Mouse (Mus musculus) lung, postnatal 25 days (tissue): ENCODE results near the gene Rac2.

Experiments
- DNase-seq: peaks from one replicate; pipeline ENCODE4 v3.0.0; 2022; ENCODE audit warnings: low spot score

Gene Rac2

DNA sequence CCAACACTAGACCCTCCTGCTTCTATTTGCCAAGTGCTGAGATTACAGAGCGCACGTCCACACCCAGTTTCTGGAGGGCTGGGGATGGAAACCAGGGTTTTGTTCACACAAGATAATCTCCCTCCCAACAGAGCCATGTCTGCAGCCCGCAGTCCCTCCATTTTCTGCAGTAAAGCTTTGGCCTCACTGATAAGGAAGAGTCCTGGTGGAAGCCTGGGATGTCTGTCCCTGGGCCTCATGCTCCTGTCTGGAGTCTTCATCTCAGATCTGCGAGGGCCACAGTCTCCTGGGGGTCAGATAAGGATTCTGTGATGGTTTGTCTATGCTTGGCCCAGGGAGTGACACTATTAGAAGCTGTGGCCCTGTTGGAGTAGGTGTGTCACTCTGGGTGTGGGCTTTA is 15.5 kb upstream of the Rac2 start:
- no peak for DNase-seq

DNA sequence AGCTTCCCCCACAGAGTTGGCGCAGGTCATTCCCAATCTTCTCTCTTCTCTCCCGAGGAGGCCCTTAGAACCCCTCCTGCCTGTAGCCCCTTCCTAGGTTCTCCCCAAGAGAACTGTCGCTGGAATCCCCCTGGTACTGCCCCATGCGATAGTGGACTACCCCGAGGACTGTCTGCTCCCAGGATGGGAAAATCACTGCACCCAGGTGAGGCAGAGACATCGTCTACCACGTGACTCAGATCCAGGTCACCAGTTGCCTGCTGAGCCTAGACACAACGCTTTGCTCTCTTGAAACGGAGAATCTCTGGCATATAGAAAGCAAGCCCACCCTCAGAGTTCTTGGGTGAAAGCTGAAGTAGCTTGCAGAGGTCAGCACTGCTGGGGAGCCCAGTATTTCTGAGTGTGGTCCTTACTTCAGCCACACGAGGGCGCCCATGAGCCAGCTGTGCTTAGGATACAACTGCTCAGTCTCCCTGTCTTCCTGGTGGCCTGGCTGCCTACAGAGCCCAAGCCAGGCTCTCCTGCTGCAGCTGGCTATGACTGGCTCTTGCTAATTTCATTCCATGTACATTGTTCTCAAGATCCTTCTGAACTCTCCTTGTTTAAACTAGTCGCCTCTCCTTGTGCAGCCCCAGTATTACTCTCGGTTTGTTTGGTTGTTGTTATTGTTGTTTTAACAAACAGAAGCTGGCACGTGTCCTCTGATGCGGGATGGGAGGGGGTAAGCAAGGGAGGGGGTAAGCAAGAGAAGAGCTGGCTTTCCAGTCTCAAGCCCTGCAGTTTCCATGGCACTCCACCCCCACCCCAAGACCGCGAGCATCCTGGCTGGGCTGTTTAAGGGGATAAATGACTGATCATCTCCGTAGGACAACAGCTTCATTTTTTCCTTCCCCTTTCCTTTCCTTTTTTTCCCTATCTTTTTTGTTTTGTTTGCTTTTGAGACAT is 14.7 kb upstream of the Rac2 start:
- peak; percentile 83 for DNase-seq

DNA sequence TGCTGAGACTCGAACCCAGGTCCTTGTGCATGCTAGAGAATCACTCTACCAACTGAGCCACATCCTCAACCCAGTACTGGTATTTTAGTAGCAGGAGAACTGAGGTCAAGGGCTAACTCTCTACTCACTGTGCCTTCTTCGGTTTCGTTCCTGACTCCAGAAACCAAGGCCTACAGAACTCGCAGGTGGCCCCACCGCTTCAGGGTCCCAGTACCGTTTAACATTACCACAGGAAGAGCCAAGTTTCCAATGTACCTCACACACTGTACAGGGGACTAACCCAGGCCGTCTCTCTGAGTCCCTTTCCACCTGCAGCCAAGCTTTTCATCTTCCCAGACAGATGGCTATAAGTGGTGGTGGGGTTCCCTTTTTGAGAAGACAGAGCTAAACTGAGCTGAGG is 12.8 kb upstream of the Rac2 start:
- DNase-seq, result no peak

DNA sequence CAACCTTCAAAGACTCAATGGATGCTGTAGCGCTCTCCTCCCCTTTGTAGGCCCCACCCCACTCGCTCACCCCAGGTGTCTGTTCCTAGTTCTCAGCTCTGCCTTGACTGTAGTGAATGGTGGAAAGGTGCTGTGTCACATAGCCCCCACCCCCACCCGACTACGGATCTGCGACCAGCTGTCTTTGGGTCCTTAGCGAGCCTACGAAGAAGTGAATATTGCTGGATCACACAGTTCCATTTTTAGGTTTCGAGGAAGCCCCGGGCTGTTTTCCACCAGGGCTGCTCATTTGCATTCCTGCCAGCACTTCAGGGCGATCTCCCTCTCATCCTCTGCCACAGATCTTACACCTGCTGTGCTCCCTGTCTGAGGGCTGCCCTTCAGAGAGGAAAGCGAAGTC is 10.8 kb upstream of the Rac2 start:
- DNase-seq, result no peak

DNA sequence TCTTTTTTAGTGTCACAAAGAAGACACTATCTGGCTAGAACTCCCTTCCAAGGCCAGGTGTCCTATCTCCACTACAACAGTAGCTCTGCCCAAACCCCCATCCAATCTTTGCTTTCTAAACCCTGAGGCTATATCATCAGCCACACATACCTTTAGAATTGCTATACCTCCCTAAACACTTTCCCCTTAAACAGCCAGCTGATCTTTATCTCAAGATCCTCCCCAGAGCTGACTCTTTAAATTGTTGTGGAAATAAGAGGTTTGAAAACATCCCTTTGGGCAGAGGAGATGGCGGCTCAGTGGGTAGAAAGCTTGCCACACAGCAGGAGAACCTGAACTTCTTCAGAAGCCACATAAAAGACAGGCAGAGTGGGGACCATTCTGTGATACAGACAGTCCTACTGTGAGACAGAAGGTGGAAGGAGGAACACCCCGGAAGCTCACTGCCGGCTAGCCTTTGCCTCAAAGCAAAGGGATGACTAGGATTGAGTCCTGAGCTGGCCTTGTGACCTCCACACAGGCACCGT is 3.8 kb upstream of the Rac2 start:
- no peak for DNase-seq

DNA sequence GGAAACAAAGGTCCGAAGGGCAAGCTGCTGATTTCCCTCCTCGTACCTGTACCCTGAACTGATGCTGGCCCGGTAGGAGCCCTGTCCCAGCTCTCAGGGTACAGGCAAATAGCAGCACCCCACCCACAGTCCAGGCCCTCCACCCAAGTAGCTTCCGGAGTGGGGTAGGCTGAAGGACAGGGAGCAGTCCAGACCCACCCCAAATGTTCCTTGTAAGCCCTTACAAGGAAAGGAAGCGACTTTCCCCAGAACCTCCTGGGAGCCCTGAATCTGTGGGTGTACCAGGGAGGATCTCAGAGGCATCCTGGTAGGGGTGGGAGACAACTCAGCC is 348 bp downstream of the Rac2 start:
- no peak for DNase-seq

DNA sequence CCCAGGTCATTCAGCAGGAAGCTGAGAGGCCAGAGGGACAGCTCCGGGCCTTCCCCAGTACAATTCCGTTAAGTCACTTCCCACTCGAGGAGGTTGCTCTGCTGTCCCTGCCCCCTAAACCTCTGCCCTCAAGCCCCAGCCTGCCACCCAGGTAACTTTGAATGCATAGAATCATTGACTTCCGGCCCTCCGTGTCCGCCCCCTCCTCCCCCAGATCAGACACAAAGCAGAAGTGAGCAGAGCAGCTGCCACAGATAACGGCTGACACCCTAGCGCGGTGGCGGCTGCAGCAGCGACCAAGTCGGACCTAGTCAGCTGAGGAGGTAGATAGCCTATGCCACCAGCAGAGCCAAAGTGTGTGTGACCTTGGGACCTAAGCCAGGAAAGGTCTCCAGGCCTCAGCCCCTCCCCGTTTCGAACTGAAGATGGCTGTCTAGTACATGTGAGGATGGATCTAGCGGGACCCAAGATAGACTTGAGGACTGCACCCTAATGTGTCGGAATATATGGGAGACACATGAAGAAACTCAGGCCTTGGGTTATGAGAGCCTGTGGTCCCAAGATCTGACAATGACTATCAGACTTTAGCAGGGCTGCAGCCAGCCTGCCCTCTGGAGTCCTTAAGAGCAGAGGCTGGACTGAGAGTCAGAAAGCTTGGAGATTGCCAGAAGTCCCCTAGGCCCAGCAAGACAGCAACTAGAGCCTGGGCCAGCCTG is 871 bp downstream of the Rac2 start:
- peak; percentile 67 for DNase-seq

DNA sequence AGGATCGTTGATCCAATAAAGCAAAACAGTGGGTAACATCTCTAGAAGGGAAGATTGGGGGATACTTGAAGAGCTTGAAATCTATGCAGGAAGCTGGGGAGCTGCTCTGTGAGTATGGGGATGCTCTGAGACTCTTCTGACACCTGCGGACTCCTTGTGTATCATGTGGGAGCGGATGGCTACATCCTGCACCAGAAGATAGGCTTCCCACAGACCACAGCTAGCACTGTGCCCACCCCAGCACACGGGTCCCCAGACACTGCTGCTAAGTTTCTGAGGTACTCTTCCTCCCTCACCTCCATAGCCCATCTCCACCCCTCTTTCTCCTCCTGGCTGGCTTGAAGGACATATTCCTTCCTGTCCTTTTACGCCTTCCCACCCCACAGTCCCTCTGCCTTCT is 2.4 kb downstream of the Rac2 start:
- no peak for DNase-seq

DNA sequence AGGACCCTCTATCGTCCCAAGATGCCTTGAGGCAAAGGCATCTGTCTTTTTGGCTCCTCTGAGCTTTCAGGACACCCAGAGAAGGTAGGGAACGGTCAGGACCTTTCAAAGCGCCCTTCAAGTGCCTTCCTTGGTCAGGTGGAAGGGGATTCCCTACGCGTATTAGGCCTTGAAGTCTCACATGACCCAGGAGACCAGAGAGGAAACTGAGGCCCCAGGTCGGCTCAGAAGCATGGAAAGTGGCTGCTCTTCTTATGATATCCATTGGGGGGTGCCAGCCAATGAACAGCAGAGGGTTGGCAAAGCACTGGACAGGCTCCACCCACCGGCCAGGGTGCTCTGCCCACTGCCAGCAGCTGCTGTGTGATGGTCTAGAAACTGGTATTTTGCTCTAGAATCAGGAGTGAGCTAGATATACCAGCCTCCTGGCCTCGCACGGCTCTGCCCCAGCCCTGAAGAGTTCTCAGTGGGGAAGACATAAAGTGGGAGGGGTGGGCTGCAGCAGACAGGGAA is 4.9 kb downstream of the Rac2 start:
- DNase-seq, result no peak

DNA sequence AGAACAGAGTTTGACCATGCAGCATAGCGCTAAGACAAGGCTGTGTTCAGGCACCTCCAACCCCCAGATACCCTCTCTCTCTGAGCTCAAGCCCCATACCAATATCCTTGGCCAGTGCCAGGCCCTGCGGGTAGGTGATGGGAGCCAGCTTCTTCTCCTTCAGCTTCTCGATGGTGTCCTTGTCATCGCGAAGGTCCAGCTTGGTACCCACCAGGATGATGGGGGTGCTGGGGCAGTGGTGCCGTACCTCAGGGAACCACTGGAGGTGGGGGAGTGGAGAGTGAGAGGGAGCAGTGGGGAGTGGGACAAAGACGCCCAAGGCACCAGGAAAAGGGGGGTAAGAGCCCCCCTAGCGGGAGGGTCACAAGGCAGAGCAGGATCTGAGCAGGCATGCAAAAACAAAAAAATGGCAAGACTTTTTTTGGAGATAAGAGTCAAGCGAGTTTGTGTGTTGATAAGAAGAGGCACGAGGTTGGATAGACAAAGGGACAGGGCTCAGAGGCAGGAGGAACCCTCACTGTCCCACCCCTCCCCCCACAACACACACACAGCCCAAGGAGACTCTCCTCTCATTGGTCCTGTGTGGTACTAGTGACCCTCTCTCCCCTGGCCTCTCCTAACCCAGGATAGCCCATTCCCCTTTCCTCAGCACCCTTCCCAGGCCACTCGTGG is 7.7 kb downstream of the Rac2 start:
- DNase-seq, result no peak

DNA sequence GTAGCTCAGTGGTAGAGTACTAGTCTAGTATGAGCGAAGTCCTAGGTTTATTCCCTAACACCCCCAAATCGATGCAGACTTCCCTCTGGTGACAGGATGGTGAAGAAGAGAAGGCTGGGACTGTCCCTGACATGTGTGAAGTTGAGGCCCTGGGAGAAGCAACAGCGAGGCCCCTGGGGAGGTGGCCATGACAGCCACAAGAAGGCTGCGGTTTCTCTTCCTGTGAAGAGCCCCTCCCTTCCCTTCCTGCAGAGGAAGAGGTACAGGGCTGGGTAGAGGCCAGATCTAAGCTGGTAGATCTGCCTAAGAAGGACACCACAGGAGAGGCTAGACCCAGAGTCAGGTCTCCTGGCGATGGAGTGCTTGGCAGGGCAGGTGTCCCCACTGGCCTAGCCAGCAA is 8.6 kb downstream of the Rac2 start:
- peak; percentile 66 for DNase-seq

DNA sequence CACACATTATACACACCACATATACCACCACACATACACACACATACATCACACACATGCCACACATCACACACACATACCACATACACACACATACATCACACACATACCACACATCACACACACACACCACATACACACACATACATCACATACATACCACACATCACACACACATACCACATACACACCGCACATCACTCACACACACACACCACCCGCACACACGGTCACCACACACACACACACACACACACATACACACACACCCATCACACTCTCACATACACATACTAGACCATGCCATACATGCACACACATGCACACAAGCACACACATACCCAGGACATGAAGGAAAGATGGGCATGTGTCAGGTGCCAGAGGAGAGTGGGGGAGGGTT is 9.2 kb downstream of the Rac2 start:
- no peak for DNase-seq

DNA sequence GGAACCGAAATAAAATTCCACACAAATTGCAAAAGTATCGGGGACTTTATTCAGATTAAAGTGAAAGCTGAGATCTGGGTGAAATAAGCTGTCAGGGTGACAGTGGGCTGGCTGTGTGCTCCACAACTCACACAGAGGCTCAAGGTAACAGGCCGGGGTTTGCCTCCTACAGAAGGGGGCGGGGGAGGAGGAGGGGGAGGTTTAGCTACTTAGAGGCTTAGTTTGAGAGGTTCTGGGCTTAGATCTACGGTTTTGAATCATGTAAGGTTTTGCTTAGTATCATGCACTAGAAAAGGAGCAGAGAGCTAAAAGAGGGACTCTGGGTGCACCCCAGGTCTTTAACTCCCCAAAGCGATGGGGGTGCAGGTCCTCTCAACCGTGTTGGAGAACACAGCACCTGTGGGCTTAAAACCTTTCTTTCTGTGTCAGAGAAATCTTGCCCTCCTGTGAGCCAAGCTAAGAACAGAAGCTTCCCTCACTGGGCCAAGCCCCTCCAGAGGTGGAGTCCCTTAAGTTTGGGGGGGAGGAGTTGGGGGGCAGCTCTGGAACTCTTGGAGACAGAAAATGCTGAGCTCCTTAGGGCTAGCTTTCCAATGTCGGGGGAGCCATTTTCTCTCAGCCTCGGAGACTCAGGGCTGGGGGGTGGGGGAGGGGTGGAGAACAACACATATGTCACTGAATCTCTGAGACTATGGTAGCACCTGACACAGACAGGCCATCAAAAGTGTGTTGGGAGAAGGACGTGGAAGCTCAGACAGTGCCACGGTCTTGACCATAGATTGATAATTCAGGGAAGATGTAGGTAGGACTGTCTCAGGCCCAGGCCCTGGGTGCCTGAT is 13.2 kb downstream of the Rac2 start:
- DNase-seq, result no peak

DNA sequence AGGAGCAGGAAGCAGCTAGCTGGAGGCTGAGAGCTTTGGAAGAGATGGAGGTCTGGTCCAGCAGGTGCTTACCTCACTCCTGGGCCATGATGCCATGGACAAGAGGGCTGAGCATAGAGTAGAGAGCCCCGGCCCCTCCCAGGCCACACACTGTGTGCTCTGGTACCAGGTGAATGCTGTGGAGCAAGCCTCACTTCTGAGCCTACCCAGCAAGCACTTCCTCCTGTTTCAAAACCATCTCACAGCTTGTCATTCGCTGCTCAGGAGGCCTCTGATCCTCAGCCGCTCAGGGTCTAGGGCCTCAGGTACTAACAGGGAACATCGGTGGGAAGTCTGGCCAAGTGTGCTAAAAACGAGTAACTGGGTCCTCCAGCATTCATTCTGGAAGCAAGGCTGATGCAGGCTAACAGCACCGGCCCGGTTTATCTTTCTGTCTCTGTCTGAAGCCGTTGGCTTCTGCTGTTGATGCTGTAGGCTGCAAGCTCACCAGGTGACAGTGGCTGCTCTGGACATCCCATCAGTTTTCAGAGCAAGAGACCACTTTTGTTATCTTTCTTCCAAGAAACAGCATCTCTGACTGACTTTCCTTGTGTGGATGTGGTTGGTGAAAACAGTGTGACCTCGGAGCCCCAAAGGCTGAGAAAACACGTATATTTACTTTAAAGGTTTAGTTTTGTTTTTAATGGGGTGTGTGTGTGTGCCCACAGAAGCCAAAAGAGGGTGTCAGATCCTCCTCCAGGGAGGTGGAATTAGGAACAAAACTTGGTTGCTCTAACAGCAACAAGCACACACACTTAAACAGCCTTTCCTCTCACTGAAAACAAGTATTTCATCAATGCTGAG is 14.7 kb downstream of the Rac2 start:
- no peak for DNase-seq

DNA sequence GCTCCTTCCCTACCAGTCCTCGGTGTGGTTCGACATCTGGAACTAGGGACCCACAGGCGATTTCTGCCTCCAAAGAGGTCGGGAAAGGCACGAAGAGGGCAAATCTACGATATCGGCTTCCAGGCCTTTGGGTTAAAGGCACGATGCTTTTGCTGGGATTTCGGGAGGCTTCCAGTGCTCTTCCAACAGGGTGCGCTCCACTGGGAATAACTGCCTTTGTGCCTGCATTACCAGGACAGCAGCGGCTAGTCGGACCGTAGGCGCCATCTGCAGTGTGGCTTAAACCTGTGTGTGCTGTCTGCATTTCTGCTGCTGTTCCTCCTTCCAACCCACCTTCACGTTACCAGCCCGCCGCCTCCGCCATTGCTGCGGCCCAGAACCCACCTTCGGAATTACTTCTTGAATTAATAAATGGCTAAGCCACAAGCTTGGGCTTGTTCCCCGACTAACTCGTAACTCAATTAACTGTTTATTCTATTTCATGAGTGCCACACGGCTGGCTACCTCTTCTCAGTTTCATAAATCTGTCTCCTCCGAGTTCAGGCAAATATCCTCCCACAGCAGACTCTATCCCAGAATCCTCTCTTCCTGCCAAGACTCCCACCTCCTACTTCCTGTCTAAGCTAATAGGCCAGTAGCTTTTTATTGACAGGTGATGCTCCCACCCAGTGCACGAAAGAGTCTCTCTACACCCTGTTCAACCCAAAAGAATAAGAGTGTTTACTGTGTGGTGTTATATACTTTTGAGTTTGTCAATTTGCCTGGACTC is 17.9 kb downstream of the Rac2 start:
- no peak for DNase-seq

DNA sequence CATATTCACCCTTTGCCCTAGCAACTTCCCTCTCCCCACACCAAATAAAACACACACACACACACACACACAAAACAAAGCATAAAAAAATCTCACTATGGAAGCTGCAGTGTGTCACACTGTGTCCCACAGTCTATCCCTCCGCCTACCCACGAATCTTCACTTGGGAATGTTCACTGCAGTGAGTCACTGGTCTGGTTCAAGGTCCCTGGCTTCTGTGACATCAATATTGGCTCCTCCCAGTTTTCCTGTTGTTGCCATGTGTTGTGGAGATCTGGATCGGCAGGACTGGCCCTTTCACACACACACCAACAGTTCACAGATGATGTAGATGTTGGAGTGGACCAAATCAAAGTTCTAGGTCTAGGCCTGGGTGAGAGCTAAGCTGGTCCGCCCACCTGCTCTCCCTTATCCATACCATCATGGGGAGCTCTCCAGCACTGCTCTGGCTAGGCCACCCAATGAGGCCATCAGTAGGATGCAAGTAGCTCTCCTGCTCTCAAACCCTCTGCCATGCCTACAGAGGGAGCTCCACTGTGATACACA is 23.3 kb downstream of the Rac2 start:
- DNase-seq, result no peak

DNA sequence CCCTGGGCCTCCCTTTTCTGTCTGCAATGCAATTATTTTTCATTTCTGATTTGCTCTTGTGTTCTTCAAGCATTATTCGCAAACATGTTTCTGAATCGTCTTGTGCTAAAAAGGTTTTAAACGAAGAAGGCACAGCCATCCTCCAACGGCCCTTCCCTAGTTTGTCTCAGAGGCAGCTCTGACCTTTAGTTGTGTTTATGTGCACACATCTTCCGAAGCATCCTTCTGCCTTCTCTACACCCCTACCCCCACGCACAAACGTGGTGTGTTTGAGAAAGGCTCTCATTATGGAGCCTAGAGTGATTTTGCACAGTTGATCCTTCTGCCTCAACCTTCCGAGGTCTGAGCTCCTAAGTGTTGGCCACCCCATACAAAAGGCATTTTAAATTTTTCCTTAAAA is 23.9 kb downstream of the Rac2 start:
- DNase-seq, result no peak

DNA sequence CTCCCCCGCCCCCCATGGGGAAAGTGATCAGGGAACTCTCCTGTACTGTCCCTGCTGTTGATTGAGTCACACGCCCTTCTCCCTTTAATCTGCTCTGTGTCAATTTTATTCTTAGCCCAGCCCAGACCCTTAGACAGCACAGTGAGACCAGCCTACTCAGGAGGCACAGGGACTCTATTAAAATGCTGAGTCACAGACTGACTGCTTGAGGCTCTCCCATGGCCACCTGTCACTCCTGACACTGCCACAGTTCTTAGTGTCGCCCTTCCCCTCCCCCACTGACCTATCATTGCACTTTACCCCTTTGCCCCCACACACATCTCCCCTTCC is 24.3 kb downstream of the Rac2 start:
- DNase-seq, result no peak

DNA sequence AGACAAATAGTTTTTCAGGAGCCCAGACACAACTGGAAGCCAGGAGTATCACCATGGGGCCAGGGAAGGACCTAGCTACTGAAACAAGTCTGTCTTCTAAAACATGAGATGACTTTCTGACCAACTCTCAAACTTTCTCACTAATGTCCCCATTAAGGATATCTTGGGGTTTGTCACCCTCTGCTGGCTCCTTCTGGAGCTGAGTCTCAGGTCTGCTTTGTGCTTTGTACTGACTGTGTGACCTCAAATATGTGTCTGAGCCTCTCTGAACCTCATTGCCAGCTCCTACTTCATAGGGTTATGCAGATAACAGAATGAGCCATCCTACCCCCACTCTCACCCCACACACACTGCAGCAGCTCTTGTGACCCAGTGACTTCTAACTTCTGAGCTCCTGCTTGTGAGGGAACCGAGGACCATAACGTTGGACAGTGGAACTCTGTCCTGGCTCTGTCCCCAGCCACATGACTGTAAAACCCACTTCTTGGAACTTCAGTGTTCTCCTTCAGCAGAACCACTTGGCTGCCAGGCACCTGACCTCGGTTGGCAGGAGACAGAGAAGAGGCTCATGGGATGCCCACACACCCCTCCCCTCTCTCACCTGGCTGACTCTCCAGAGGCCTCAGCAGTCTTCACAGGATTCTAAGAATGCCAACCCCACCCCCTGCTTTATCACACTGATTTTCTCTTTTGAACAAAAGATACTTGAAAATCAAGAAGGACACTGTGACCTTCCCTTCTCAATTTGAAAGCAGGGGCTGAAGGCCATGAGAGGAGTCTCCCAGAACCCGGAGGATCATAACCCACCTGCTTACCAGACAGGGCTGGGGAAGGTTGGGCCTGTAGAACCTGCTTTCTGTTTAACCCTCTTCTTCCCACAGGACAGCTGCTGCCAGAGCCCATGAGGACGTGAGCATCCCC is 24.9 kb downstream of the Rac2 start:
- DNase-seq, result peak; percentile 83
